Mouse (Mus musculus) intestine, embryonic 16.5 days (tissue): ENCODE data around the gene Aldob. TPM values are rescaled to one million over a fixed set of nuclear protein-coding genes. Genes with fewer than 3 reads are reported as not detected.
"Not testable (repeated sequence)": the region's sequence is repeated elsewhere in the genome, so short reads cannot be mapped to it uniquely, and the experiment has no call there.

Experiments
- ATAC-seq: fragments of 200-750 bp; cut with Nextera tagmentation; 2 replicates; pipeline ENCODE4 v1.8.0; 2017; ENCODE audit warnings: moderate TSS enrichment, moderate library complexity
- H3K27ac ChIP-seq: fragments of 300-500 bp; sonication (generic); 2 replicates; pipeline ENCODE4 v1.5.1; 2014; ENCODE audit warnings: mild to moderate bottlenecking, low read length
- H3K27me3 ChIP-seq: fragments of 300-500 bp; sonication (generic); replicated peaks from 2 replicates; pipeline ENCODE4 v1.6.1; 2014; ENCODE audit warnings: low read length, control low read depth, mixed read lengths; ENCODE audit not compliant: control insufficient read depth, insufficient read depth
- H3K36me3 ChIP-seq: fragments of 300-500 bp; sonication (generic); 2 replicates; pipeline ENCODE4 v1.6.1; 2014; ENCODE audit warnings: low read length, control low read depth; ENCODE audit not compliant: control insufficient read depth, insufficient read depth
- H3K4me1 ChIP-seq: fragments of 300-500 bp; sonication (generic); 2 replicates; pipeline ENCODE4 v1.6.1; 2014; ENCODE audit warnings: low read length, control low read depth, mixed read lengths; ENCODE audit not compliant: control insufficient read depth, insufficient read depth
- H3K4me2 ChIP-seq: fragments of 300-500 bp; sonication (generic); 2 replicates; pipeline ENCODE4 v1.6.1; 2014; ENCODE audit warnings: low read depth, low read length, control low read depth
- H3K4me3 ChIP-seq: fragments of 300-500 bp; sonication (generic); 2 replicates; pipeline ENCODE4 v1.5.1; 2014; ENCODE audit warnings: mild to moderate bottlenecking, low read length
- H3K9ac ChIP-seq: fragments of 300-500 bp; sonication (generic); 2 replicates; pipeline ENCODE4 v1.6.1; 2014; ENCODE audit warnings: low read depth, low read length
- H3K9me3 ChIP-seq: fragments of 300-500 bp; sonication (generic); 2 replicates; pipeline ENCODE4 v1.6.1; 2016; ENCODE audit warnings: low read length, control low read depth; ENCODE audit not compliant: control insufficient read depth
- WGBS: fragments of 180-500 bp; shearing (Covaris S2); extraction: QIAGEN DNeasy Blood & Tissue Kit; methylation state at CpG from one replicate; pipeline ENCODE4 v1.1.7; 2014; 5-methylcytosine and 5-hydroxymethylcytosine counted together
- polyA plus RNA-seq: library from polyadenylated mRNA; unstranded; fragments of >200 nt; fragmentation: Nextera tagmentation; extraction: Ambion mirVana; gene quantifications from 2 replicates; pipeline ENCODE4 v1.2.1, GENCODE M21; 2015

Gene Aldob
- polyA plus RNA-seq, 1 experiment from 2014 or later, result 572 TPM

GRCm38 (mm10) chr4:49512636-49513035 is 36.7 kb downstream of the Aldob start:
- H3K27me3 ChIP-seq, result no peaks in the 10 kb centered on the region
- no peaks in the 10 kb centered on the region for H3K4me1 ChIP-seq
- H3K4me2 ChIP-seq, result no peak overlapping the region
- H3K9me3 ChIP-seq, result no peaks in the 10 kb centered on the region
- H3K36me3 ChIP-seq, result peaks cover 3% of the 10 kb centered on the region; the same call in 1 of the 2 replicates
- no peak for ATAC-seq
- 91% methylated on average over 4 of the region's 4 CpGs for WGBS
- H3K4me3 ChIP-seq, result no peak overlapping the region
- no peak overlapping the region for H3K9ac ChIP-seq
- no peak overlapping the region for H3K27ac ChIP-seq

- H3K9ac ChIP-seq, H3K36me3 ChIP-seq, H3K4me3 ChIP-seq, H3K27ac ChIP-seq, H3K27me3 ChIP-seq, H3K4me2 ChIP-seq, H3K9me3 ChIP-seq, H3K4me1 ChIP-seq: not testable (repeated sequence)
- WGBS, result 50% methylated on average over 1 of the region's 1 CpGs
- ATAC-seq, result peak; percentile 37
Observed at GRCm38 (mm10) chr4:49510236-49510835, 39.0 kb downstream of the Aldob start.

GRCm38 (mm10) chr4:49509183-49509582 is 40.2 kb downstream of the Aldob start:
- Histone ChIP-seq H3K27me3 (no peaks in the 10 kb centered on the region), H3K9ac (no peak overlapping the region), H3K4me3 (no peak overlapping the region), H3K4me2 (no peak overlapping the region), H3K27ac (no peak overlapping the region), H3K9me3 (no peaks in the 10 kb centered on the region), H3K4me1 (peaks cover 6% of the 10 kb centered on the region; the same call in 1 of the 2 replicates), H3K36me3 (peaks cover 3% of the 10 kb centered on the region; the same call in 1 of the 2 replicates)
- 78% methylated on average over 2 of the region's 2 CpGs for WGBS
- no peak for ATAC-seq

GRCm38 (mm10) chr4:49506386-49506785 is 43.0 kb downstream of the Aldob start, which contains the start of gene Baat:
Gene Baat (minus strand): TSS chr4:49506557.
- H3K9me3 ChIP-seq, result no peaks in the 10 kb centered on the region
- no peak within 1 kb of the TSS for H3K4me3 ChIP-seq
- ATAC-seq, result peak; percentile 62
- peak within 1 kb of the TSS; percentile 14; the same call in 1 of the 2 replicates for H3K27ac ChIP-seq
- peaks cover 6% of the 10 kb centered on the region; the same call in 1 of the 2 replicates for H3K4me1 ChIP-seq
- H3K36me3 ChIP-seq, result no peaks in the 10 kb centered on the region
- WGBS, result 54% methylated on average over 3 of the region's 3 CpGs
- no peak within 1 kb of the TSS for H3K4me2 ChIP-seq
- no peak within 1 kb of the TSS for H3K9ac ChIP-seq
- no peaks in the 10 kb centered on the region for H3K27me3 ChIP-seq

DNA sequence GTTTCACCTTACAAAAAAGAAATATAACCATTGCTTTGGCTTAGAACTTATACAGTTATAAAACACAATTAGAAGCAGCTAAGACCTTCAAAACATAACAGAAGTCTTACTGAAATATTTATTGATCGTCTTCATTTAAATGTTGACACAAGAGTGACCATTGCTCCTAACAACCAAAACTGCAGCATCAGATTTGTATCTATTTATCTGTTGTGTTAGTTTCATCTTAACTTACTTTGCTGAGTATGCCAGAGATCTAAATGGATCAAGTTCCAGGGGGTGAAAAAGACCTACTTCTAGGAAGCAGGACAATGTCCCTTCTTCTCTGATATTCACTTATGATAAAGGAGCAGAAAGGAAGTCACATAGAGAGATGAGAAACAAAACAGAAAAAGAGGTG is 45.8 kb downstream of the Aldob start:
- no peaks in the 10 kb centered on the region for H3K27me3 ChIP-seq
- no peak overlapping the region for H3K4me3 ChIP-seq
- no peak overlapping the region for H3K27ac ChIP-seq
- H3K4me2 ChIP-seq, result no peak overlapping the region
- 76% methylated on average over 1 of the region's 1 CpGs for WGBS
- peaks cover 6% of the 10 kb centered on the region; the same call in 1 of the 2 replicates for H3K4me1 ChIP-seq
- H3K9me3 ChIP-seq, result no peaks in the 10 kb centered on the region
- no peak overlapping the region for H3K9ac ChIP-seq
- ATAC-seq, result no peak
- H3K36me3 ChIP-seq, result no peaks in the 10 kb centered on the region

Other genes with a start within 250 kb of the Aldob start
- not detected in 2 replicates for gene Acnat2, start 141.4 kb downstream of the Aldob start, polyA plus RNA-seq
- 5.7 and 6.8 TPM in 2 replicates for gene Acnat1, start 75.6 kb downstream of the Aldob start, polyA plus RNA-seq
- 0.20 and 0.53 TPM in 2 replicates for gene Baat, start 43.0 kb downstream of the Aldob start, polyA plus RNA-seq
- 90.7 and 98.9 TPM in 2 replicates for gene Mrpl50, start 28.5 kb downstream of the Aldob start, polyA plus RNA-seq
- 4.4 and 4.8 TPM in 2 replicates for gene Zfp189, start 28.4 kb downstream of the Aldob start, polyA plus RNA-seq
- gene Tmem246, start 48.3 kb upstream of the Aldob start, polyA plus RNA-seq, result 21.5 and 22.6 TPM in 2 replicates
- 24.4 and 25.7 TPM in 2 replicates for gene Rnf20, start 82.5 kb upstream of the Aldob start, polyA plus RNA-seq
- 0.07 and 0.09 TPM in 2 replicates for gene Ppp3r2, start 132.5 kb upstream of the Aldob start, polyA plus RNA-seq